Mouse (Mus musculus) intestine, postnatal 0 days (tissue): ENCODE data around the gene Gpc6. TPM values are rescaled to one million over a fixed set of nuclear protein-coding genes. Genes with fewer than 3 reads are reported as not detected.

ENCODE experiments used
- ATAC-seq: fragments of 200-750 bp; cut with Nextera tagmentation; 2 replicates; pipeline ENCODE4 v1.8.0; 2017; ENCODE audit warnings: mild to moderate bottlenecking, moderate TSS enrichment, moderate library complexity
- H3K27ac ChIP-seq: fragments of 300-500 bp; sonication (generic); 2 replicates; pipeline ENCODE4 v1.5.1; 2014; ENCODE audit warnings: mild to moderate bottlenecking, low read depth, low read length, moderate library complexity
- H3K27me3 ChIP-seq: fragments of 300-500 bp; sonication (generic); replicated peaks from 2 replicates; pipeline ENCODE4 v1.6.1; 2014; ENCODE audit warnings: low read length, mixed read lengths; ENCODE audit not compliant: control insufficient read depth, insufficient read depth
- H3K36me3 ChIP-seq: fragments of 300-500 bp; sonication (generic); 2 replicates; pipeline ENCODE4 v1.6.1; 2014; ENCODE audit warnings: mild to moderate bottlenecking, moderate library complexity; ENCODE audit not compliant: control insufficient read depth, insufficient read depth
- H3K4me1 ChIP-seq: fragments of 300-500 bp; sonication (generic); replicated peaks from 2 replicates; pipeline ENCODE4 v1.6.1; 2014; ENCODE audit warnings: antibody characterized with exemption, low read length, mixed read lengths; ENCODE audit not compliant: control insufficient read depth, insufficient read depth
- H3K4me2 ChIP-seq: fragments of 300-500 bp; sonication (generic); replicated peaks from 2 replicates; pipeline ENCODE4 v1.6.1; 2014; ENCODE audit warnings: low read depth, mild to moderate bottlenecking, moderate library complexity
- H3K4me3 ChIP-seq: fragments of 300-500 bp; sonication (generic); 2 replicates; pipeline ENCODE4 v1.5.1; 2014; ENCODE audit warnings: low read depth, low read length
- H3K9ac ChIP-seq: fragments of 300-500 bp; sonication (generic); 2 replicates; pipeline ENCODE4 v1.6.1; 2014; ENCODE audit warnings: mild to moderate bottlenecking, low read depth, low read length
- H3K9me3 ChIP-seq: fragments of 300-500 bp; sonication (generic); 2 replicates; pipeline ENCODE4 v1.6.1; 2016; ENCODE audit warnings: mixed run types; ENCODE audit not compliant: control insufficient read depth
- CTCF ChIP-seq: sonication (generic); IDR thresholded peaks from 2 replicates; pipeline ENCODE4 v1.5.1; 2016; ENCODE audit warnings: low read depth, mild to moderate bottlenecking, control low read depth, antibody characterized with exemption, moderate library complexity
- WGBS: fragments of 180-500 bp; shearing (Covaris S2); extraction: QIAGEN DNeasy Blood & Tissue Kit; methylation state at CpG from one replicate; pipeline ENCODE4 v1.1.7; 2014; 5-methylcytosine and 5-hydroxymethylcytosine counted together
- polyA plus RNA-seq: library from polyadenylated mRNA; unstranded; fragments of >200 nt; fragmentation: Nextera tagmentation; extraction: Ambion mirVana; gene quantifications from 2 replicates; pipeline ENCODE4 v1.2.1, GENCODE M21; 2015

Gene Gpc6
- polyA plus RNA-seq, 1 experiment from 2014 or later: 6.6 TPM

- no peak for TF ChIP-seq CTCF
- H3K9ac ChIP-seq: no peak overlapping the region
- H3K27me3 ChIP-seq: no peaks in the 10 kb centered on the region
- H3K4me3 ChIP-seq: no peak overlapping the region
- no peak overlapping the region for H3K27ac ChIP-seq
- no peak overlapping the region for H3K4me2 ChIP-seq
- no peaks in the 10 kb centered on the region for H3K36me3 ChIP-seq
- no peaks in the 10 kb centered on the region for H3K9me3 ChIP-seq
- H3K4me1 ChIP-seq: no peaks in the 10 kb centered on the region
- no peak for ATAC-seq
Observed at GRCm38 (mm10) chr14:117226920-117227319, 301.8 kb downstream of the Gpc6 start.

GRCm38 (mm10) chr14:117230476-117230875 lies 305.4 kb downstream of the Gpc6 start:
- 73% methylated on average over 4 of the region's 4 CpGs for WGBS

DNA sequence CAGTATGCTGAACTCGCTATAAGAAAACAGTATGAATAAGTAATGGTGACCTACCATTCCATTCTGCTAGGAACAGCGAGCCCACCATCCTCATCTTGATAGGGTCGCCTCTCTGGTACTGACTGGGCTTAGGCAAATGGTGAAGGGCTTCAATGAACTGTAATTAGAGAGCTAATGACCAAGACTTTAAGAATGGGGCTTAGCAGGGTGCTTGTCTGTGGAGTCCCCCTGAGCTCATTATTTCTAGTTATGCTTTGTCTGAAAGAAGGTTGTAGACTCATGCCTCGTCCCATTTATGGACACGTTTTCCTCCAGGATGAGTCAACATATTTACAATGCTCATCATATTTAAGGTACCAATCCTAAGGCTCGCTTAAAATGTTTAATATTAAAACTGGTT lies 313.1 kb downstream of the Gpc6 start:
- no peak overlapping the region for H3K27ac ChIP-seq
- H3K36me3 ChIP-seq: no peaks in the 10 kb centered on the region
- H3K4me3 ChIP-seq: no peak overlapping the region
- no peak for ATAC-seq
- no peaks in the 10 kb centered on the region for H3K27me3 ChIP-seq
- no peak overlapping the region for H3K9ac ChIP-seq
- 90% methylated on average over 6 of the region's 6 CpGs for WGBS
- no peaks in the 10 kb centered on the region for H3K9me3 ChIP-seq
- H3K4me2 ChIP-seq: no peak overlapping the region
- TF ChIP-seq CTCF: no peak
- no peaks in the 10 kb centered on the region for H3K4me1 ChIP-seq

More at GRCm38 (mm10) chr14:117230476-117230875, 305.4 kb downstream of the Gpc6 start:
- no peak for TF ChIP-seq CTCF
- no peaks in the 10 kb centered on the region for H3K27me3 ChIP-seq
- no peak for ATAC-seq
- no peaks in the 10 kb centered on the region for H3K9me3 ChIP-seq
- no peaks in the 10 kb centered on the region for H3K36me3 ChIP-seq
- no peak overlapping the region for H3K4me3 ChIP-seq
- no peak overlapping the region for H3K9ac ChIP-seq
- no peak overlapping the region for H3K4me2 ChIP-seq
- H3K27ac ChIP-seq: no peak overlapping the region
- H3K4me1 ChIP-seq: no peaks in the 10 kb centered on the region

DNA sequence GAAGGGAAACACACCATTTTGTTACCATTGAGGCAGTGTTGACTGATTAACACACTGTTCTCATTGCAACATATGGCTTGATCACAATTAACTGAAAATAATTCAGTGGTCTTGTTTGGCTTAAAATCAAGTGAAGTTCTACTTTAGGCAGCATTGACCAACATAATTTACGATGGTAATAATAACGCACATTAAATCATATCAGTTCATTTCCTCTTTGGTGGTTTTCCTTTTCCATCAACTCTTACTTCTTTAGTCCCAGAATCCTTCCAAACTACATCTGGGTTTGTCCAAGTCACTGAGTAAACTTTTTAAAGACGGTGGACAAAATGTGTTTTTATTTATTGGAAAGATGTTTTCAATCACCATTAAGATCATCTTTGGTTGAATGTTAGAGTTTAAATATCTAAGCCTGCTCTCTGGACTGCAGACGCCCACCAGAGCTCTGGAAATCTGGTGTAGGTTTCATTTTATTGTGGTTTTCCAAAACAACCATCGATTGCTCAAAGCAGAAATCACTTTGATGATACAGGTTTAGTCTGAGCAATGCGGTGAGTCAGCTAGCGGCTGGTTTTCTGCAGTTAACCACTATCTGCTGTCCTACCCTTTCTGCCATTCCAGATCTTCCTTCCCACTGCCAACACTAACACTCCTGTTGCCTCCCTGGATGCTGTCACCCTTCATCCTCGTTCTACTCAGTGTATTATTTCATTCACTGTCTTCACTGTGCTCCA lies 314.7 kb downstream of the Gpc6 start:
- no peaks in the 10 kb centered on the region for H3K4me1 ChIP-seq
- no peak overlapping the region for H3K4me3 ChIP-seq
- ATAC-seq: no peak
- WGBS: 77% methylated on average over 8 of the region's 8 CpGs
- no peak overlapping the region for H3K27ac ChIP-seq
- H3K36me3 ChIP-seq: no peaks in the 10 kb centered on the region
- H3K27me3 ChIP-seq: no peaks in the 10 kb centered on the region
- no peak overlapping the region for H3K4me2 ChIP-seq
- H3K9ac ChIP-seq: no peak overlapping the region
- no peak for TF ChIP-seq CTCF
- H3K9me3 ChIP-seq: no peaks in the 10 kb centered on the region

DNA sequence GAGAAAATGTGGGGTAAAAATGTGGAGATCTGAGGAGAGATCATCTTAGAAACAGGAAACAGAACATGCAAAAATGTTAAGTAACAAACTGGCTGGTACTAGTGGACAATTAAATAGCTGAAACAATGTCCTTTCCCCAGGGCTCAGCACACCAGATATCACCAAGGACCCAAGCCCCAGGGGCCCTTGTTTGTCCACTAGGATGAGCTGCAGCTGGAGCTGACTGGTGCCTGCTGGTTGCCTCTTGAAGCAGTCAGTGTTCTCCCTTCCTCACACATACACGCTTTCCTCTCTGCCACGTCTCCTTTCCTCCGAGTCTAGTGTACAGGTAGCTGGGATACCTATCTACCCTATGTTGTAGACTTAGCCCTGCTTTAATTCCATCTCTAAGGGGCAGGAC lies 320.5 kb downstream of the Gpc6 start:
- no peaks in the 10 kb centered on the region for H3K27me3 ChIP-seq
- no peak overlapping the region for H3K4me2 ChIP-seq
- WGBS: 83% methylated on average over 3 of the region's 3 CpGs
- no peak overlapping the region for H3K9ac ChIP-seq
- H3K36me3 ChIP-seq: no peaks in the 10 kb centered on the region
- no peak for ATAC-seq
- no peak for TF ChIP-seq CTCF
- H3K9me3 ChIP-seq: no peaks in the 10 kb centered on the region
- no peaks in the 10 kb centered on the region for H3K4me1 ChIP-seq
- no peak overlapping the region for H3K27ac ChIP-seq
- no peak overlapping the region for H3K4me3 ChIP-seq

GRCm38 (mm10) chr14:117256192-117256591 lies 331.1 kb downstream of the Gpc6 start:
- no peak for TF ChIP-seq CTCF
- no peak overlapping the region for H3K9ac ChIP-seq
- H3K9me3 ChIP-seq: no peaks in the 10 kb centered on the region
- no peak for ATAC-seq
- no peaks in the 10 kb centered on the region for H3K36me3 ChIP-seq
- H3K27ac ChIP-seq: no peak overlapping the region
- no peak overlapping the region for H3K4me3 ChIP-seq
- H3K27me3 ChIP-seq: no peaks in the 10 kb centered on the region
- H3K4me2 ChIP-seq: no peak overlapping the region
- H3K4me1 ChIP-seq: no peaks in the 10 kb centered on the region
- WGBS: 83% methylated on average over 4 of the region's 4 CpGs
